Mouse (Mus musculus): ENCODE data around the gene Gpsm2. TPM values are rescaled to one million over a fixed set of nuclear protein-coding genes. Genes with fewer than 3 reads are reported as not detected.
A peak's percentile ranks its signal among the peaks of the same experiment; 100 is the strongest.

Gene Gpsm2
- total RNA-seq (2022): 1 to 10 TPM; 1.9 to 2.8 (median 2.2) TPM

DNA sequence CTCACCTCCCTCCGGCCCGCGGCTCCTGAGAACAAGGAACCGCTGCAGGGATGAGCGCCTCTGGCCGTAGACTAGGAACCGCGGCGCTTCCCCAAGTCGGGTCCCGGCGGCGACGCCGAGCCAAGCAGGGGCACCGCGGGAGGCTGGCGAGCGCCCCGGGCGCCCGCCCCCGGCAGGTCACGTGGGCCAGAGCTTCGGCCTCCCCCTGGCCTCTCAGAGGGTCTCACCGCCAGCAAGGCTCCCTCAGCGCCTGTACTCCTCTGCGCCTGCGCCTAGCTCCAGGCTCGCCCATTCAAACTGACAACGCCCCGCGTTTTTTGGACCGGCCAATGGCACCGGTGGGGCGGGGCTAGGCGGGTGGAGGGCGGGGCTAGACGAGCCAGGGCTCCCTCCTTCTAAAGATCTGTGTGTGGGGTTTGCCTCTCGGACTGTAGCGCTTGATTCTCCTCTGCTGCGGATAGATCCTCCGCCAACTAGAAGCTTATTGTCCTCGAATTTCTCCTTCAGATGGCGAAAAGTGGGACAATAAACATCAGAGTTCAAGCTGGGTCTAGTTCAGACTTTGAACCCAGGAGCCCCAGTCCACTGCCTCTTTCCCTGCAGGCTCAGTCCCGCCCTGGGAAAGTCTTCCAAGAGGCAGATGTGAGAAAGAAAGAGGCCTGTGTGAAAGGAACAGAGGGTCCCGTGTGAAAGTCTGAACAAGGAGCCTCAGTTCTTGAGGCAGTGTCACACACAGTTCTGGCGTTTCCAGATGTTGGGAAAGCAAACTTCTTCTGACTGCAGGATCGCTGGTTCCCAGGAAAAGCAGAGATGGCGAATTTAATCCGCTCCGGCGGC lies at the start of gene Gpsm2:
TSS of gene Gpsm2 (minus strand) at position 274 of the 837 bp plus-strand sequence.
- peak; percentile 90 for DNase-seq

GRCm38 (mm10) chr3:108770725-108771368 lies 48.7 kb upstream of the Gpsm2 start:
- DNase-seq: peak; percentile 17

- no peak for DNase-seq
Measured at GRCm38 (mm10) chr3:108769547-108769946, 47.4 kb upstream of the Gpsm2 start.

GRCm38 (mm10) chr3:108767416-108767815 lies 45.3 kb upstream of the Gpsm2 start:
- no peak for DNase-seq

- DNase-seq: no peak
Measured at GRCm38 (mm10) chr3:108766943-108767342, 44.8 kb upstream of the Gpsm2 start.

- no peak for DNase-seq
Measured at GRCm38 (mm10) chr3:108765476-108765875, 43.4 kb upstream of the Gpsm2 start.

DNA sequence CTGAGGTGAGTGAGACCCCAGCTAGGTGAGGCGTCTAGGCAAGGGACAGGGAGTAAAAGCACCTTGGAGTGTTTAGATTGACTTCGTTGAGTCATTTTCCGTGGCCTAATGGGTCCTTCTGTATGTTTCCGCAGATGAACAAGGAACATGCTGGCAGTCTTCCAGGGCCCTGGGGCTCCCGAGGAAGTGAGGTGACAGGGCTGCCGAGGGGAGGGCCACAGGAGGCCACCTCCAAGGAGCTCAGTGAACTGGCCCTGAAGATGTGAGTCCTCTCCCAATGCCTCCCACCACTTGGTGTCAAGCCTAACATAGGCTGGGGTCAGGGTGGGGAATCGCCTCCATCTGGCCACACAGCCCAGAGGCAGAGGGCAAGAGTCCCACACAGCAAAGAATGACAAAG lies 42.9 kb upstream of the Gpsm2 start:
- no peak for DNase-seq

- no peak for DNase-seq
Measured at GRCm38 (mm10) chr3:108763691-108764090, 41.6 kb upstream of the Gpsm2 start.

DNA sequence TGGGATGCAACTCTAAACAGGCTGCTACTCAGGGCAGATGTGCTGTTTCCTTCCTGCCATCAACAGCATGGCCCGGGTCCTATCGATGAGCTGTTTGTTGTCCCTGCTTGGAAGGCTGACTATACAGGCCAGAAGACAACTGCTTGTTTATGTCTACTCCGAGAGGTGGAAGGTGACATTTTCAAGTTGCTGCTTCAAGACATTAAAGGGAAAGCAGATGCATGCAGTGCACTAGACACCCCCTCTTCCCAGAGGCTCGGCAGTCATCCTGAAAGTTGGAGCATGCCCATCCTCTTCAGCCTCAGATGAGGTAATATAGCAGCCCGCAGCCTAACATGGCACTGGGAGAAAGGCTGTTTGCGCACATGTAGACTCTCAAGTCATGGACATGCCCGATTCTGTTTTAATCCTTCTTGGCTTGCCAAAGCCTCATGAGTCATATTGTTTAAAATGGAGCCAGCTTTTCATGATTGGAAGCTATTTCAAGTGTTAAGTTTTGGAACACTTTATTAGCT lies 40.5 kb upstream of the Gpsm2 start:
- no peak for DNase-seq

GRCm38 (mm10) chr3:108759566-108760420 lies 37.7 kb upstream of the Gpsm2 start:
- no peak for DNase-seq

- DNase-seq: no peak
Measured at GRCm38 (mm10) chr3:108757570-108757969, 35.5 kb upstream of the Gpsm2 start.

GRCm38 (mm10) chr3:108756131-108756530 lies 34.0 kb upstream of the Gpsm2 start:
- DNase-seq: no peak

DNA sequence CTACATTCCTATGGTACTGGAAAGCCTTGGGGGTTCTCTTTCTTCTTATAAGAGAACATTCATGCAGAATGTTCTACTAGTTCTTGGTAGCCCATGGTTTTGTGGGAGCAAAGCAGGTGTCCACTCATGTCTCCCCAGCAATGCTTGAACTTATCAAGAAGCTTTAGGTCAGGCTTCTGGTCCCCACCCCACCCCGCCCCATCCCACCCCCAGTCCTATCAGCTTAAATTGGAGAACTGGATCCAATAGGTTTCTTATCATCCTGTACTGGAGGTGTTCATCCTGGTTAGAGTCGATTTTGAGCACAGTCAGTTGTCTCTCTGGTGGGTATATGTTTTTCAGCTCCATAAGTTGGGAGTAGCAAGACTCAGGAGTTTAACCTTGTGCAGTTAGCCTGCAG lies 33.4 kb upstream of the Gpsm2 start:
- no peak for DNase-seq

- DNase-seq: no peak
Measured at GRCm38 (mm10) chr3:108754541-108754940, 32.4 kb upstream of the Gpsm2 start.

- no peak for DNase-seq
Measured at GRCm38 (mm10) chr3:108751691-108752090, 29.6 kb upstream of the Gpsm2 start.

- DNase-seq: no peak
Measured at GRCm38 (mm10) chr3:108751061-108751460, 29.0 kb upstream of the Gpsm2 start.

GRCm38 (mm10) chr3:108744060-108744459 lies 22.0 kb upstream of the Gpsm2 start:
- DNase-seq: no peak

GRCm38 (mm10) chr3:108739045-108739708 lies 17.1 kb upstream of the Gpsm2 start, which contains the start of gene Aknad1:
TSS of gene Aknad1 (plus strand) at chr3:108739658.
- DNase-seq: no peak

DNA sequence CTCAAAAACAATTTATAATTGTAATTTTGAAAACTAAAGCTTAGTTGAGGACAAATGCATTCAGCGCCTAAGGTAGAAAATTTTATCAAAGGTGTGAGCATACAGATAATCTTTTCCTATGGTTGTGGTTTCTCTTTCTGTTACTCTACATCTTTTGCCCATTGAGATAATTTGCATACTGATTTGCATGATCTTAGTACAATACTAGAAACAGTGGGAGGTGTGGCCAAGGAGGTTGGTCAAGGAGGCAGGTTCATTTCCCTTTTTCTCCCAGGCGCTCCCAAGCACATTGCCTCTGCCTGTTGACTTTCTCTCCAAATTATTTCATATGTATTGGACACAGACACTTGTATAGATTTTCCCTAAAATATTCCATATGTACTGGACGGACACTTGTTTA lies 15.7 kb upstream of the Gpsm2 start:
- no peak for DNase-seq

DNA sequence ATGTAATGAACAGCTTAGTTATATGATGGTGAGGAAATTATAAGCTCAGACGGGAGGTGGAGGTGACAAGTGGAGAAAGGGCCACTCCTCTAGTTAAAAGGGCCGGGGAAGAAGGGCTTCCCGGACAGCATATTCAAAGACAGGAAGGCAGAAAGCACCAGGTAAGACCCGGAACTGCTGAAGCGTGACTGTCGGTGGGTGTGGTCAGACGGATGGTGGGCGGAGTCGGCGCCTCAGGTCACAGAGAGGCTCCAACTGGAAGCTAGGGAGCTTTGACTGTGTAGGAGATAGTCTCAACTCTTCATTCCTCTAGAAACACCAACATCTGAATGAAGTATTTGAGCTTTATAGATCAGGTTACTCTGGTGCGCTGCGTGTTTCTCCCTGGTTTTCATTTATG lies 8.2 kb upstream of the Gpsm2 start:
- no peak for DNase-seq

- no peak for DNase-seq
Measured at GRCm38 (mm10) chr3:108727776-108728175, 5.7 kb upstream of the Gpsm2 start.

GRCm38 (mm10) chr3:108727344-108727743 lies 5.2 kb upstream of the Gpsm2 start:
- no peak for DNase-seq

Data from adrenal gland, adult 8-10 months (tissue).